Mouse (Mus musculus) CH12.LX (cell line): ENCODE measurements around the gene Kif1bp. TPM values are rescaled to one million over a fixed set of nuclear protein-coding genes. Genes with fewer than 3 reads are reported as not detected.
A peak's percentile ranks its signal among the peaks of the same experiment; 100 is the strongest.

Source experiments
- DNase-seq: peaks from one replicate; pipeline ENCODE4 v3.0.0-alpha.2; 2013; ENCODE audit errors: extremely low read depth
- H3K27ac ChIP-seq: 2 replicates; pipeline ENCODE4 v1.5.1; 2012; ENCODE audit warnings: low read depth, mild to moderate bottlenecking, control low read depth, moderate library complexity; ENCODE audit not compliant: insufficient read depth
- H3K27me3 ChIP-seq: replicated peaks from 2 replicates; pipeline ENCODE3; 2012; ENCODE audit warnings: inconsistent platforms
- H3K36me3 ChIP-seq, 2 experiments: replicated peaks in 1 of 2; 2 replicates each; pipeline versions ENCODE3 to v1.6.1; 2012; ENCODE audit warnings: inconsistent platforms in 1 of 2, low read length in 1 of 2, mild to moderate bottlenecking in 1 of 2, mixed read lengths in 1 of 2, moderate library complexity in 1 of 2; ENCODE audit not compliant: control insufficient read depth in 1 of 2, insufficient read depth in 1 of 2
- H3K4me1 ChIP-seq, 2 experiments: 2 replicates each; pipeline ENCODE4 v1.6.1; 2012; ENCODE audit warnings: inconsistent platforms in 1 of 2, moderate library complexity in 1 of 2; ENCODE audit not compliant: insufficient read depth in 2 of 2, control insufficient read depth in 1 of 2
- H3K4me2 ChIP-seq: 2 replicates; pipeline ENCODE4 v1.6.1; 2012; ENCODE audit warnings: low read depth, mild to moderate bottlenecking, control low read depth; ENCODE audit not compliant: poor library complexity, insufficient read depth, severe bottlenecking
- H3K4me3 ChIP-seq, 3 experiments: fragments of 150-350 bp in 1 of 3; sonication (generic) in 1 of 3; replicated peaks in 1 of 3; 2 replicates each; pipeline versions ENCODE3 to v1.5.1; 2011 to 2012; ENCODE audit warnings: low read depth in 2 of 3, low read length in 2 of 3, mild to moderate bottlenecking in 2 of 3, moderate library complexity in 2 of 3, control low read depth in 1 of 3, improper control_type of control experiment in 1 of 3, inconsistent platforms in 1 of 3, mixed read lengths in 1 of 3; ENCODE audit not compliant: poor library complexity in 1 of 3
- H3K79me2 ChIP-seq: replicated peaks from 2 replicates; pipeline ENCODE4 v1.6.1; 2012; ENCODE audit warnings: mild to moderate bottlenecking, moderate library complexity; ENCODE audit not compliant: control insufficient read depth, poor library complexity, insufficient read depth, severe bottlenecking; ENCODE audit errors: extremely low read depth
- H3K9ac ChIP-seq: 2 replicates; pipeline ENCODE4 v1.6.1; 2012; ENCODE audit warnings: low read depth, mild to moderate bottlenecking, control low read depth, moderate library complexity; ENCODE audit not compliant: insufficient read depth
- H3K9me3 ChIP-seq: replicated peaks from 2 replicates; pipeline ENCODE3; 2012; ENCODE audit warnings: low read length, inconsistent platforms, mixed read lengths
- BHLHE40 ChIP-seq: IDR thresholded peaks from 2 replicates; pipeline ENCODE4 v1.6.1; 2011; ENCODE audit warnings: mild to moderate bottlenecking, low read depth, low read length, improper control_type of control experiment
- CHD1 ChIP-seq: IDR thresholded peaks from 2 replicates; pipeline ENCODE4 v1.6.1; 2012; ENCODE audit warnings: low read depth, low read length, improper control_type of control experiment, inconsistent platforms
- E2F4 ChIP-seq: IDR thresholded peaks from 2 replicates; pipeline ENCODE4 v1.6.1; 2011; ENCODE audit warnings: low read depth, low read length, improper control_type of control experiment; ENCODE audit not compliant: insufficient replicate concordance
- EP300 ChIP-seq: IDR thresholded peaks from 2 replicates; pipeline ENCODE4 v1.6.1; 2011; ENCODE audit warnings: low read length, improper control_type of control experiment
- MAZ ChIP-seq: IDR thresholded peaks from 2 replicates; pipeline ENCODE4 v1.6.1; 2012; ENCODE audit warnings: low read depth, mild to moderate bottlenecking, inconsistent platforms, low read length, improper control_type of control experiment, moderate library complexity
- MYC ChIP-seq: IDR thresholded peaks from 2 replicates; pipeline ENCODE4 v1.6.1; 2011; ENCODE audit warnings: low read depth, mild to moderate bottlenecking, improper control_type of control experiment, low read length
- PAX5 ChIP-seq: IDR thresholded peaks from 2 replicates; pipeline ENCODE4 v1.6.1; 2012; ENCODE audit warnings: low read length, inconsistent platforms, mixed read lengths
- SIN3A ChIP-seq: IDR thresholded peaks from 2 replicates; pipeline ENCODE4 v1.6.1; 2012; ENCODE audit warnings: low read length, improper control_type of control experiment, inconsistent platforms
- TBP ChIP-seq: conservative IDR thresholded peaks from 2 replicates; pipeline ENCODE4 v1.6.1; 2011; ENCODE audit warnings: low read depth, low read length, improper control_type of control experiment
- UBTF ChIP-seq: IDR thresholded peaks from 2 replicates; pipeline ENCODE4 v1.6.1; 2012; ENCODE audit warnings: low read depth, mild to moderate bottlenecking, inconsistent platforms, low read length, improper control_type of control experiment, moderate library complexity
- ZMIZ1 ChIP-seq: IDR thresholded peaks from 2 replicates; pipeline ENCODE4 v1.6.1; 2012; ENCODE audit warnings: low read depth, mild to moderate bottlenecking, inconsistent platforms, low read length, improper control_type of control experiment
- dilution Hi-C: fragments of 300-500 bp; cut with MboI; formaldehyde crosslinking; loops from 2 replicates; pipeline ENCODE4 v1.14.3; 2020; ENCODE audit warnings: low sequenced_read_pairs; ENCODE audit not compliant: extremely low pct_unique_long_range_greater_than_20kb, extremely low pct_ligation_motif_present
- in situ Hi-C: fragments of 300-500 bp; cut with MboI; formaldehyde crosslinking; loops from 3 replicates; pipeline ENCODE4 v1.14.3; 2019; ENCODE audit warnings: low sequenced_read_pairs, low pct_ligation_motif_present, low pct_unique_long_range_greater_than_20kb, mixed read lengths
- polyA plus RNA-seq: library from polyadenylated mRNA; unstranded; fragments of >175 nt; gene quantifications from 2 replicates; pipeline ENCODE4 v1.2.1, GENCODE M21; 2012; ENCODE audit warnings: low read depth; ENCODE audit not compliant: insufficient read length
- total RNA-seq, 2 experiments: library from RNA; depleted of rRNA; stranded (reverse); fragments of 300-350 nt in 1 of 2; fragments of >200 nt in 1 of 2; gene quantifications; 2 replicates each; pipeline ENCODE4 v1.2.3; 2012 to 2014

The Kif1bp gene
- total and polyA plus RNA-seq, 3 experiments: 12.9 to 23.1 (median 15.3) TPM

DNA sequence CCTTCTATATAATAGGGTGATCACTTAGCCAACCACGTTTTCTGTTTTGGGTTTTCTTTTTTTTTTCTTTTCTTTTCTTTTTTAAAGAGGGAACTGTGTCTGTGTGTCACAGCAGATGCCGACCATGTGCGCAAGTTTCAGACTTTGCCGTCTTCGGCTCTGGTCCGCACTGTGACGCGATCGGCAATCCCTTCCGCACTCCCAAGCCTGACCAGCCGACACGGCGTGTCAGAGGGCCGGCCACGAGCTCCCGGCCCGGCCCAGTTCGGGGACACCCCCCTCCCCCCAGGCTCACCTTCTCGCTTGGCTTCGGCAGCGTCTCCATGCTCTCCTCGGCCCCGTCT is 23.5 kb upstream of the Kif1bp start:
- no peaks in the 10 kb centered on the region for H3K9me3 ChIP-seq
- no peak overlapping the region for H3K4me2 ChIP-seq
- peak overlapping the region; percentile 16 for H3K27ac ChIP-seq
- dilution Hi-C loops (no loop called here), in situ Hi-C loops (no loop called here)
- H3K4me3 ChIP-seq: peak overlapping the region; percentile 71 to 95 (median 77)
- TF ChIP-seq UBTF: 0 out of 2 replicates have a peak, but pooled peaks have one; percentile 21
- TF ChIP-seq MAZ: no peak
- H3K9ac ChIP-seq: peak overlapping the region; percentile 84
- DNase-seq: no peak
- H3K79me2 ChIP-seq: peaks cover 51% of the 10 kb centered on the region
- H3K36me3 ChIP-seq: peaks cover 19 to 22% of the 10 kb centered on the region in 2 experiments
- H3K4me1 ChIP-seq: peaks cover 6 to 29% of the 10 kb centered on the region in 2 experiments
- H3K27me3 ChIP-seq: no peaks in the 10 kb centered on the region

DNA sequence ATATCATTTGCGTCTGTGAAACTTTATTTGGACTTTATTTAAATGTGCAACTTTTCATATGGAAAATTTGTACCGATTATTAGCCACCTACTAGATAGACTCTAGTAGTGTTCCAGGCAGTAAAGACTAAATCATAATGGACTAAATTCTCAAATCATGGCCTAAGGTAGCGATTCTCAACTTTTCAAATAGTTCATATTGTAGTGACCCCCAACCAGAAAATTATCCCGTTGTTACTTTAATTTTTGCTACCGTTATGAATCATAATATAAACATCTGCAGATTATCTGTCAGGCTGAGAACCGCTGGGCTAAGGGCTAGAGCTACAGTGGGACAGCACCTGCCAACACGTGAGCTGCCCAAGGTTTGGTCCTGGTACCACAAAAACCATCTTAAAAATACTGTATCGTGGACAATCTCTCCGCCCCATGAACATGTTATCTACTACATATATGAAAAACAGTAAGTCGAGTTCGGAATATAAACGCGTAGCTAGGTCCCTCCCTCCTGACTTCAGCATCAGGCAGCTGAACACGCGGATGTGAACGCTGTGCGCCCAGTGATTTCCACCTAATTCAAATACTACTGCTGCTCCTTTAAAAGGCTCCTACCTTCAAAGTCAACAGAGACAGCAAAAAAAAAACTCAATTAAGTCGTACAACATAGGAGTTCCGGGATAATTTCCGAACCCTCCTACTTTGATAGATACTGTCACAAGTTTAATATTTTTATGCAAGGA is 23.0 kb upstream of the Kif1bp start:
- peak overlapping the region; percentile 84 for H3K9ac ChIP-seq
- dilution Hi-C loops (no loop called here), in situ Hi-C loops (no loop called here)
- H3K27ac ChIP-seq: no peak overlapping the region
- peaks cover 8 to 31% of the 10 kb centered on the region in 2 experiments for H3K4me1 ChIP-seq
- H3K79me2 ChIP-seq: peaks cover 57% of the 10 kb centered on the region
- H3K4me3 ChIP-seq: peak overlapping the region; percentile 71 to 95 (median 77)
- peaks cover 21 to 25% of the 10 kb centered on the region in 2 experiments for H3K36me3 ChIP-seq
- H3K4me2 ChIP-seq: peak overlapping the region; percentile 53
- no peaks in the 10 kb centered on the region for H3K9me3 ChIP-seq
- peak; percentile 53 for DNase-seq
- peak; percentile 81 for TF ChIP-seq MYC
- no peak for TF ChIP-seq PAX5
- TF ChIP-seq EP300: peak; percentile 27; the same call in 1 of the 2 replicates
- no peak for TF ChIP-seq ZMIZ1
- 0 out of 2 replicates have a peak, but pooled peaks have one; percentile 31 for TF ChIP-seq CHD1
- peak; percentile 86 for TF ChIP-seq BHLHE40
- TF ChIP-seq TBP: 0 out of 2 replicates have a peak, but pooled peaks have one; percentile 27
- TF ChIP-seq SIN3A: peak; percentile 44; the same call in 1 of the 2 replicates
- no peaks in the 10 kb centered on the region for H3K27me3 ChIP-seq

DNA sequence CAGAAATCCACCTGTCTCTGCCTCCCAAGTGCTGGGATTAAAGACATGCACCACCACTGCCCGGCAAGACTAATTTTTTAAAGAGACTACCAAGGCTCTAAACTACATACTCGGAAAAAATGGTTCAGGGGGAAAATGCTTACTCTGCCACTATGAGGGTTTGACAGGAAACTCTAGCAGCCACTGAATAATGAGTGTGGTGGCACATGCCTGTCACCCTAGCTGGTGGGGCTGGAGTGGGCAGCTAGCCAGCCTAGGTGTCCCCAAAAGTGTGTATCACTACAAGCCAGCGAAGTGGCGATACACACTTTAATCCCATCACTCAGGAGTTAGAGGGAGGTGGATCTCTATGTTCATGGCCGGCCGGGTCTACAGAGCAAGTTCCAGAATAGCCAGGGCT is 21.8 kb upstream of the Kif1bp start:
- Histone ChIP-seq H3K36me3 (peaks cover 30 to 35% of the 10 kb centered on the region in 2 experiments), H3K4me3 (peak overlapping the region; percentile 17 to 95 (median 52)), H3K79me2 (peaks cover 68% of the 10 kb centered on the region), H3K27ac (no peak overlapping the region), H3K9ac (peak overlapping the region; percentile 84; the same call in 1 of the 2 replicates), H3K4me2 (peak overlapping the region; percentile 58), H3K27me3 (no peaks in the 10 kb centered on the region), H3K4me1 (peaks cover 8 to 39% of the 10 kb centered on the region in 2 experiments), H3K9me3 (no peaks in the 10 kb centered on the region)
- DNase-seq: no peak
- dilution Hi-C loops: no loop called here
- in situ Hi-C loops: no loop called here
- TF ChIP-seq E2F4: no peak
- peak; percentile 47; the same call in 1 of the 2 replicates for TF ChIP-seq BHLHE40
